Mouse (Mus musculus) forebrain, embryonic 13.5 days (tissue): ENCODE measurements around the gene Ehd3. TPM values are rescaled to one million over a fixed set of nuclear protein-coding genes. Genes with fewer than 3 reads are reported as not detected.
A peak's percentile ranks its signal among the peaks of the same experiment; 100 is the strongest.

Experiments
- ATAC-seq: fragments of 200-750 bp; cut with Nextera tagmentation; 2 replicates; pipeline ENCODE4 v1.8.0; 2017
- H3K27ac ChIP-seq: fragments of 300-500 bp; sonication (generic); 2 replicates; pipeline ENCODE4 v1.5.1; 2015; ENCODE audit warnings: inconsistent platforms, mild to moderate bottlenecking, moderate library complexity
- H3K27me3 ChIP-seq: fragments of 300-500 bp; sonication (generic); 2 replicates; pipeline ENCODE4 v1.6.1; 2015; ENCODE audit warnings: mild to moderate bottlenecking, inconsistent platforms
- H3K36me3 ChIP-seq: fragments of 300-500 bp; sonication (generic); 2 replicates; pipeline ENCODE4 v1.6.1; 2015; ENCODE audit warnings: mild to moderate bottlenecking, inconsistent platforms; ENCODE audit not compliant: poor library complexity, severe bottlenecking
- H3K4me1 ChIP-seq: fragments of 300-500 bp; sonication (generic); 2 replicates; pipeline ENCODE4 v1.6.1; 2015; ENCODE audit warnings: inconsistent platforms
- H3K4me2 ChIP-seq: fragments of 300-500 bp; sonication (generic); 2 replicates; pipeline ENCODE4 v1.6.1; 2015; ENCODE audit warnings: inconsistent platforms, mild to moderate bottlenecking, moderate library complexity
- H3K4me3 ChIP-seq: fragments of 300-500 bp; sonication (generic); 2 replicates; pipeline ENCODE4 v1.5.1; 2015; ENCODE audit warnings: mild to moderate bottlenecking, inconsistent platforms
- H3K9ac ChIP-seq: fragments of 300-500 bp; sonication (generic); 2 replicates; pipeline ENCODE4 v1.6.1; 2015; ENCODE audit warnings: mild to moderate bottlenecking, inconsistent platforms
- H3K9me3 ChIP-seq: fragments of 300-500 bp; sonication (generic); replicated peaks from 2 replicates; pipeline ENCODE4 v1.6.1; 2016; ENCODE audit warnings: inconsistent platforms
- WGBS: fragments of 180-500 bp; shearing (Covaris S2); methylation state at CpG from one replicate; pipeline ENCODE4 v1.1.7; 2015; 5-methylcytosine and 5-hydroxymethylcytosine counted together
- polyA plus RNA-seq: library from polyadenylated mRNA; unstranded; fragments of >200 nt; fragmentation: Nextera tagmentation; extraction: Ambion mirVana; gene quantifications from 2 replicates; pipeline ENCODE4 v1.2.1, GENCODE M21; 2015

Gene Ehd3
- 6.4 and 7.5 TPM in 2 replicates for polyA plus RNA-seq

GRCm38 (mm10) chr17:73803521-73804184, at the start of gene Ehd3:
Gene Ehd3 (plus strand): TSS chr17:73804134.
- no peak for ATAC-seq
- no peaks in the 10 kb centered on the region for H3K27me3 ChIP-seq
- H3K27ac ChIP-seq, result peak within 1 kb of the TSS; percentile 68
- 93% methylated on average over 5 of the region's 5 CpGs for WGBS
- H3K9me3 ChIP-seq, result no peaks in the 10 kb centered on the region
- H3K9ac ChIP-seq, result peak within 1 kb of the TSS; percentile 76
- peak within 1 kb of the TSS; percentile 72 for H3K4me2 ChIP-seq
- peak within 1 kb of the TSS; percentile 60 for H3K4me3 ChIP-seq
- peaks cover 10% of the 10 kb centered on the region for H3K4me1 ChIP-seq
- H3K36me3 ChIP-seq, result no peaks in the 10 kb centered on the region

- peak; percentile 61; the same call in 1 of the 2 replicates for ATAC-seq
- H3K27ac ChIP-seq, result no peak overlapping the region
- no peak overlapping the region for H3K9ac ChIP-seq
- no peak overlapping the region for H3K4me3 ChIP-seq
- H3K27me3 ChIP-seq, result no peaks in the 10 kb centered on the region
- peaks cover 7% of the 10 kb centered on the region; the same call in 1 of the 2 replicates for H3K4me1 ChIP-seq
- no peak overlapping the region for H3K4me2 ChIP-seq
- H3K9me3 ChIP-seq, result no peaks in the 10 kb centered on the region
- WGBS, result 25% methylated on average over 8 of the region's 8 CpGs
- H3K36me3 ChIP-seq, result no peaks in the 10 kb centered on the region
Measured at GRCm38 (mm10) chr17:73770964-73771363, 33.0 kb upstream of the Ehd3 start.

DNA sequence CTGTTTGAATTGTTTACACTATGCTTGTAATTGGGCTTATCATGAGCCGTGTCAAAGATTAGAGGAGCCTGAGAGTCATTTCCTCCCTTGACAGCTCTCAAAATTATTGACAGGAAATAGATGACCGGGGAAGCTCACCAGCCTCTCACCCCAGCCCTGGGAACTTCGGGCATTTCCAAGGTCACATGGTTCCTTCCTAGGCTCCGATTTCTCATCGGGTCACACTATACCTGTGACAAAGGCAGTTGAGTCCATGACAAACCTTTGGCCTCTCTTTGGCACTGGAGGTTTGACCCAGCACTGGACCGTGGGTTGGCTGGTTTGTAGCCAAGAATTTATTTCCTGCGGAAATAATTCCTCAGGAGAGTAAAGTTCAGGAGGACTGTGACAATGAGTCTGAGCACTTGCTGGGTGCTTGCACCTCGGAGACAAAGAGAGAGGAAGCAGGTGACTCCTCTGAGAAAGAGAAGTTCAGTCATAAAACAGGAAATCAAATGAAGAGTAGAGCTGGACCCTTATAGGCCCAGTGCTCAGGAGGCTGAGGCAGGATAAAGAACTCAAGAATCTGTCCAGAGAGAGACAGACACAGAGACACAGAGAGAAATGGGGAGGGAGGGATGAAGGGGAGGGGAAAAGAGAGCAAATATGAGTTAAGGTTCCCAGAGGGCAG, 17.2 kb upstream of the Ehd3 start:
- Histone ChIP-seq H3K4me3 (no peak overlapping the region), H3K4me1 (0 out of 2 replicates have a peak, but pooled peaks cover 6% of the 10 kb centered on the region), H3K4me2 (no peak overlapping the region), H3K27ac (no peak overlapping the region), H3K9ac (no peak overlapping the region), H3K9me3 (no peaks in the 10 kb centered on the region), H3K27me3 (no peaks in the 10 kb centered on the region), H3K36me3 (no peaks in the 10 kb centered on the region)
- no peak for ATAC-seq
- whole genome bisulfite sequencing, result 87% methylated on average over 8 of the region's 8 CpGs

DNA sequence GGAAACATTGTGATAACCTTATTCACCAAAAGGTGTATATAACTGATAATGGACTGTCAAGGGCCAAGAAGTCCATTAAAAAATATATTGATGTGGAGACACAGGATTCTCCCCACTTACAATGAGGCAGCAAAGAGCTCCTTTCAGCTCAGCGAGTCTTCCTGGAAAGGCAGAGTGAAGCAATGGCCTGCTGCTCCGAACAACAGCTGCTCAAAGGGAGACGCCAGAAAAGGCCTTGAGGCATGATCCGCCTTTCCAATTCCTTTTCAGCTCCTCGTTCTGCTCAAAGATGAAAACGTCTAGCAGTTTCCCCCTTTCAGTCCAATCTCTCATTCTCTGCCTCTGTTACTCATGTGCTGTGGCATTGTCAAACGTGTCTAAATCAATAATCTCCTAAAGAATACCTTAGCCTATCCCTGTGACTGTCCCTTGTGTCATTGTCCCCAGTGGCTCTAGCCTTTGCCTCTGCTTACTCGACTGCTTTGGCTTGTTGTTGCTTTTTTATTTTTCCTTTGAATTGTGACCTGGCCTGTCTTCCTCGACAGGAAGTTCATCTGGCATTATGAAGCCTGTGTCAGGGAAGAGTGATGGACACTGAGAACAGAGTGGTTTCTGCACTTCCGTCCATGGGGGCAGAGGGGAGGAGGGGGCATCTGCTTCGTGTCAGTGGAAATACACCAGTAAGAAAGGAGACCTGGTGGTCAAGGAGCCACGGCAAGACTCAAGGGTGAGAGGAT, 13.5 kb upstream of the Ehd3 start:
- H3K9me3 ChIP-seq, result no peaks in the 10 kb centered on the region
- peak; percentile 58; the same call in 1 of the 2 replicates for ATAC-seq

GRCm38 (mm10) chr17:73796789-73797188, 7.1 kb upstream of the Ehd3 start:
- Histone ChIP-seq H3K9me3 (no peaks in the 10 kb centered on the region), H3K27me3 (no peaks in the 10 kb centered on the region), H3K4me3 (no peak overlapping the region), H3K9ac (no peak overlapping the region), H3K36me3 (no peaks in the 10 kb centered on the region), H3K4me2 (no peak overlapping the region), H3K27ac (no peak overlapping the region), H3K4me1 (no peaks in the 10 kb centered on the region)
- ATAC-seq, result no peak
- WGBS, result 87% methylated on average over 6 of the region's 6 CpGs

More for the DNA sequence above, 13.5 kb upstream of the Ehd3 start:
- Histone ChIP-seq H3K36me3 (no peaks in the 10 kb centered on the region), H3K27me3 (no peaks in the 10 kb centered on the region), H3K27ac (no peak overlapping the region), H3K4me2 (no peak overlapping the region), H3K9ac (no peak overlapping the region), H3K4me3 (no peak overlapping the region), H3K4me1 (0 out of 2 replicates have a peak, but pooled peaks cover 6% of the 10 kb centered on the region)
- WGBS, result 23% methylated on average over 12 of the region's 12 CpGs

GRCm38 (mm10) chr17:73797706-73798105, 6.2 kb upstream of the Ehd3 start:
- H3K9ac ChIP-seq, result no peak overlapping the region
- H3K4me3 ChIP-seq, result no peak overlapping the region
- H3K27ac ChIP-seq, result no peak overlapping the region
- H3K4me2 ChIP-seq, result no peak overlapping the region
- H3K4me1 ChIP-seq, result no peaks in the 10 kb centered on the region
- 89% methylated on average over 4 of the region's 4 CpGs for WGBS
- no peaks in the 10 kb centered on the region for H3K9me3 ChIP-seq
- H3K27me3 ChIP-seq, result no peaks in the 10 kb centered on the region
- no peaks in the 10 kb centered on the region for H3K36me3 ChIP-seq
- ATAC-seq, result no peak

- H3K9ac ChIP-seq, result peak overlapping the region; percentile 76
- H3K4me3 ChIP-seq, result peak overlapping the region; percentile 60
- H3K27me3 ChIP-seq, result no peaks in the 10 kb centered on the region
- H3K4me1 ChIP-seq, result peaks cover 10% of the 10 kb centered on the region
- under 1% methylated on average over 45 of the region's 45 CpGs for WGBS
- no peaks in the 10 kb centered on the region for H3K36me3 ChIP-seq
- H3K27ac ChIP-seq, result peak overlapping the region; percentile 68
- no peaks in the 10 kb centered on the region for H3K9me3 ChIP-seq
- ATAC-seq, result peak; percentile 98
- peak overlapping the region; percentile 72 for H3K4me2 ChIP-seq
Measured at GRCm38 (mm10) chr17:73804592-73805271, 798 bp downstream of the Ehd3 start.

GRCm38 (mm10) chr17:73806331-73806730, 2.4 kb downstream of the Ehd3 start:
- 89% methylated on average over 6 of the region's 6 CpGs for WGBS
- H3K4me2 ChIP-seq, result peak overlapping the region; percentile 72
- H3K4me3 ChIP-seq, result no peak overlapping the region
- peaks cover 10% of the 10 kb centered on the region for H3K4me1 ChIP-seq
- H3K36me3 ChIP-seq, result no peaks in the 10 kb centered on the region
- no peak overlapping the region for H3K9ac ChIP-seq
- no peaks in the 10 kb centered on the region for H3K27me3 ChIP-seq
- H3K9me3 ChIP-seq, result no peaks in the 10 kb centered on the region
- no peak for ATAC-seq
- no peak overlapping the region for H3K27ac ChIP-seq

DNA sequence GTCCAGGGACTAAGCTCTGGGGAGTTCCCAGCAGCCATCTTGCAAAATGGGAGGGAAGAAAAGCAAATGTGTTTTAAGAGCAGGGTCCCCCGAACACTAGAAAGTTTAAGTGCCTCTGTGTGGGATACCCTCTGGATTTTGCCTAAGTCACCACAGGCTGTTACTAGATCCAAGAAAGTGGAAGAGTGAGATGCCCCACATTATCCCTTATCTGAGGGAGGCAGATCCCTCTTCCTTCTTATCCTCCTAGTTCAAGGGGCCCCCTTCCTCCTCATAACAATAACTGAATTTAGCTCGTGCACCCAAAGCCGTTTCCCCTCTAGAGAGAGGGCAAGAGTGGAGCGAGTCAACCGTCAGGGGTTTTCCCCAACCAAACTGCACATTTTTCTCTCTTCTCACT, 3.3 kb downstream of the Ehd3 start:
- Histone ChIP-seq H3K4me2 (no peak overlapping the region), H3K4me1 (peaks cover 10% of the 10 kb centered on the region), H3K9me3 (no peaks in the 10 kb centered on the region), H3K27me3 (no peaks in the 10 kb centered on the region), H3K36me3 (no peaks in the 10 kb centered on the region), H3K27ac (no peak overlapping the region), H3K4me3 (no peak overlapping the region), H3K9ac (no peak overlapping the region)
- 88% methylated on average over 5 of the region's 5 CpGs for WGBS
- no peak for ATAC-seq

GRCm38 (mm10) chr17:73808431-73808830, 4.5 kb downstream of the Ehd3 start:
- ATAC-seq, result no peak
- Histone ChIP-seq H3K27ac (no peak overlapping the region), H3K4me1 (peaks cover 10% of the 10 kb centered on the region), H3K36me3 (no peaks in the 10 kb centered on the region), H3K9ac (no peak overlapping the region), H3K9me3 (no peaks in the 10 kb centered on the region), H3K4me2 (no peak overlapping the region), H3K27me3 (no peaks in the 10 kb centered on the region), H3K4me3 (no peak overlapping the region)
- WGBS, result 83% methylated on average over 6 of the region's 6 CpGs

GRCm38 (mm10) chr17:73810801-73811200, 6.9 kb downstream of the Ehd3 start:
- WGBS, result 91% methylated on average over 1 of the region's 1 CpGs
- H3K4me2 ChIP-seq, result no peak overlapping the region
- no peaks in the 10 kb centered on the region for H3K9me3 ChIP-seq
- H3K4me1 ChIP-seq, result peaks cover 4% of the 10 kb centered on the region; the same call in 1 of the 2 replicates
- H3K9ac ChIP-seq, result no peak overlapping the region
- no peak for ATAC-seq
- no peak overlapping the region for H3K4me3 ChIP-seq
- H3K27ac ChIP-seq, result no peak overlapping the region
- H3K36me3 ChIP-seq, result no peaks in the 10 kb centered on the region
- no peaks in the 10 kb centered on the region for H3K27me3 ChIP-seq
